Mouse (Mus musculus) intestine, embryonic 15.5 days (tissue): ENCODE data around the gene Olfr1383. TPM values are rescaled to one million over a fixed set of nuclear protein-coding genes. Genes with fewer than 3 reads are reported as not detected.
"Not testable (repeated sequence)": the region's sequence is repeated elsewhere in the genome, so short reads cannot be mapped to it uniquely, and the experiment has no call there.

Experiments
- ATAC-seq: fragments of 200-750 bp; cut with Nextera tagmentation; 2 replicates; pipeline ENCODE4 v1.8.0; 2017; ENCODE audit warnings: moderate TSS enrichment, moderate library complexity
- H3K27ac ChIP-seq: fragments of 300-500 bp; sonication (generic); 2 replicates; pipeline ENCODE4 v1.5.1; 2015; ENCODE audit warnings: mild to moderate bottlenecking, inconsistent platforms
- H3K27me3 ChIP-seq: fragments of 300-500 bp; sonication (generic); replicated peaks from 2 replicates; pipeline ENCODE4 v1.6.1; 2015; ENCODE audit warnings: inconsistent platforms
- H3K36me3 ChIP-seq: fragments of 300-500 bp; sonication (generic); 2 replicates; pipeline ENCODE4 v1.6.1; 2015; ENCODE audit warnings: inconsistent platforms
- H3K4me1 ChIP-seq: fragments of 300-500 bp; sonication (generic); replicated peaks from 2 replicates; pipeline ENCODE4 v1.6.1; 2015; ENCODE audit warnings: inconsistent platforms
- H3K4me2 ChIP-seq: fragments of 300-500 bp; sonication (generic); replicated peaks from 2 replicates; pipeline ENCODE4 v1.6.1; 2015; ENCODE audit warnings: mild to moderate bottlenecking, inconsistent platforms
- H3K4me3 ChIP-seq: fragments of 300-500 bp; sonication (generic); replicated peaks from 2 replicates; pipeline ENCODE4 v1.5.1; 2015; ENCODE audit warnings: inconsistent platforms
- H3K9ac ChIP-seq: fragments of 300-500 bp; sonication (generic); 2 replicates; pipeline ENCODE4 v1.6.1; 2015; ENCODE audit warnings: inconsistent platforms
- H3K9me3 ChIP-seq: fragments of 300-500 bp; sonication (generic); 2 replicates; pipeline ENCODE4 v1.6.1; 2016; ENCODE audit warnings: inconsistent platforms
- WGBS: fragments of 180-500 bp; shearing (Covaris S2); methylation state at CpG from one replicate; pipeline ENCODE4 v1.1.7; 2015; 5-methylcytosine and 5-hydroxymethylcytosine counted together
- polyA plus RNA-seq: library from polyadenylated mRNA; unstranded; fragments of >200 nt; fragmentation: Nextera tagmentation; extraction: Ambion mirVana; gene quantifications from 2 replicates; pipeline ENCODE4 v1.2.1, GENCODE M21; 2015

The Olfr1383 gene
- polyA plus RNA-seq = not detected in 2 replicates

GRCm38 (mm10) chr11:49519348-49519747 is at the start of gene Olfr1383:
Olfr1383 (plus strand) TSS chr11:49519648.
- H3K4me3 ChIP-seq = no peak within 1 kb of the TSS
- H3K4me1 ChIP-seq = no peaks in the 10 kb centered on the region
- H3K4me2 ChIP-seq = no peak within 1 kb of the TSS
- H3K9ac ChIP-seq = no peak within 1 kb of the TSS
- ATAC-seq = no peak
- no peaks in the 10 kb centered on the region for H3K27me3 ChIP-seq
- H3K36me3 ChIP-seq = no peaks in the 10 kb centered on the region
- H3K27ac ChIP-seq = no peak within 1 kb of the TSS
- H3K9me3 ChIP-seq = no peaks in the 10 kb centered on the region

- Histone ChIP-seq H3K4me1 (no peaks in the 10 kb centered on the region), H3K4me2 (no peak overlapping the region), H3K4me3 (no peak overlapping the region), H3K9ac (no peak overlapping the region), H3K27ac (no peak overlapping the region), H3K27me3 (no peaks in the 10 kb centered on the region), H3K36me3 (no peaks in the 10 kb centered on the region), H3K9me3 (no peaks in the 10 kb centered on the region)
- 51% methylated on average over 4 of the region's 4 CpGs for WGBS
- ATAC-seq = no peak
Observed at GRCm38 (mm10) chr11:49485973-49486372, 33.5 kb upstream of the Olfr1383 start.

GRCm38 (mm10) chr11:49488770-49489169 is 30.7 kb upstream of the Olfr1383 start, which contains the start of gene Olfr1385:
Olfr1385 (plus strand) TSS chr11:49489070.
- H3K9me3 ChIP-seq = not testable (repeated sequence)

GRCm38 (mm10) chr11:49518086-49518485 is 1.4 kb upstream of the Olfr1383 start:
- no peak for ATAC-seq
- no peak overlapping the region for H3K4me3 ChIP-seq
- H3K9me3 ChIP-seq = no peaks in the 10 kb centered on the region
- no peak overlapping the region for H3K27ac ChIP-seq
- no peak overlapping the region for H3K4me2 ChIP-seq
- no peaks in the 10 kb centered on the region for H3K4me1 ChIP-seq
- 73% methylated on average over 5 of the region's 5 CpGs for WGBS
- no peak overlapping the region for H3K9ac ChIP-seq
- no peaks in the 10 kb centered on the region for H3K36me3 ChIP-seq
- no peaks in the 10 kb centered on the region for H3K27me3 ChIP-seq

More at GRCm38 (mm10) chr11:49488770-49489169, 30.7 kb upstream of the Olfr1383 start, which contains the start of gene Olfr1385:
- H3K36me3 ChIP-seq, H3K27ac ChIP-seq, H3K27me3 ChIP-seq, H3K4me3 ChIP-seq, H3K9ac ChIP-seq, H3K4me1 ChIP-seq, H3K4me2 ChIP-seq, ATAC-seq: not testable (repeated sequence)
- 58% methylated on average over 1 of the region's 1 CpGs for WGBS

GRCm38 (mm10) chr11:49527947-49528346 is 8.5 kb downstream of the Olfr1383 start, which contains the start of gene Olfr1382:
Olfr1382 (plus strand) TSS chr11:49528247.
- H3K9me3 ChIP-seq = no peaks in the 10 kb centered on the region
- no peak within 1 kb of the TSS for H3K4me3 ChIP-seq
- no peaks in the 10 kb centered on the region for H3K4me1 ChIP-seq
- H3K27me3 ChIP-seq = no peaks in the 10 kb centered on the region
- H3K9ac ChIP-seq = no peak within 1 kb of the TSS
- no peak within 1 kb of the TSS for H3K27ac ChIP-seq
- no peak for ATAC-seq
- no peaks in the 10 kb centered on the region for H3K36me3 ChIP-seq
- H3K4me2 ChIP-seq = no peak within 1 kb of the TSS
- 87% methylated on average over 3 of the region's 3 CpGs for WGBS

GRCm38 (mm10) chr11:49532761-49533160 is 13.3 kb downstream of the Olfr1383 start:
- no peak for ATAC-seq
- H3K4me2 ChIP-seq = no peak overlapping the region
- no peaks in the 10 kb centered on the region for H3K27me3 ChIP-seq

GRCm38 (mm10) chr11:49536631-49537030 is 17.2 kb downstream of the Olfr1383 start:
- not testable (repeated sequence) for H3K9me3 ChIP-seq, H3K4me3 ChIP-seq, H3K4me2 ChIP-seq, H3K27ac ChIP-seq, H3K36me3 ChIP-seq, H3K27me3 ChIP-seq, ATAC-seq, H3K9ac ChIP-seq, H3K4me1 ChIP-seq
- WGBS = 84% methylated on average over 2 of the region's 2 CpGs

More at GRCm38 (mm10) chr11:49532761-49533160, 13.3 kb downstream of the Olfr1383 start:
- no peak overlapping the region for H3K9ac ChIP-seq
- no peak overlapping the region for H3K27ac ChIP-seq
- no peaks in the 10 kb centered on the region for H3K36me3 ChIP-seq
- no peaks in the 10 kb centered on the region for H3K9me3 ChIP-seq
- H3K4me1 ChIP-seq = no peaks in the 10 kb centered on the region
- no peak overlapping the region for H3K4me3 ChIP-seq

GRCm38 (mm10) chr11:49543149-49543548 is 23.7 kb downstream of the Olfr1383 start, which contains the start of gene Olfr1381:
Olfr1381 (plus strand) TSS chr11:49543449.
- not testable (repeated sequence) for ATAC-seq, H3K4me2 ChIP-seq, H3K27me3 ChIP-seq, H3K9ac ChIP-seq, H3K36me3 ChIP-seq, H3K27ac ChIP-seq, H3K4me1 ChIP-seq, H3K4me3 ChIP-seq, H3K9me3 ChIP-seq
- WGBS = 82% methylated on average over 3 of the region's 3 CpGs

GRCm38 (mm10) chr11:49554033-49554432 is 34.6 kb downstream of the Olfr1383 start:
- H3K36me3 ChIP-seq, H3K27ac ChIP-seq, H3K4me1 ChIP-seq, H3K9ac ChIP-seq, H3K4me2 ChIP-seq, H3K4me3 ChIP-seq, ATAC-seq, H3K27me3 ChIP-seq, H3K9me3 ChIP-seq: not testable (repeated sequence)
- WGBS = 67% methylated on average over 3 of the region's 3 CpGs

GRCm38 (mm10) chr11:49556578-49556977 is 37.1 kb downstream of the Olfr1383 start, which contains the start of gene Olfr1380:
Olfr1380 (plus strand) TSS chr11:49556878.
- H3K27me3 ChIP-seq, H3K9me3 ChIP-seq, H3K4me2 ChIP-seq, H3K4me1 ChIP-seq, H3K36me3 ChIP-seq, H3K9ac ChIP-seq, H3K27ac ChIP-seq, H3K4me3 ChIP-seq, ATAC-seq: not testable (repeated sequence)
- WGBS = 81% methylated on average over 5 of the region's 5 CpGs

- H3K36me3 ChIP-seq, H3K4me1 ChIP-seq, H3K9me3 ChIP-seq, H3K27ac ChIP-seq, ATAC-seq, H3K9ac ChIP-seq, H3K4me2 ChIP-seq, H3K4me3 ChIP-seq, H3K27me3 ChIP-seq: not testable (repeated sequence)
- 30% methylated on average over 2 of the region's 2 CpGs for WGBS
Observed at GRCm38 (mm10) chr11:49575054-49575453, 55.6 kb downstream of the Olfr1383 start.
